Mouse (Mus musculus) G1E (cell line): Measurements from ENCODE around the gene Evi5.
A peak's percentile ranks its signal among the peaks of the same experiment; 100 is the strongest.

Source experiments
- CTCF ChIP-seq: IDR thresholded peaks from 2 replicates; pipeline ENCODE4 v1.5.1; 2012; ENCODE audit warnings: low read depth, low read length, inconsistent platforms, mixed read lengths
- TAL1 ChIP-seq: conservative IDR thresholded peaks from 2 replicates; pipeline ENCODE4 v1.6.1; 2012; ENCODE audit warnings: low read depth, low read length, inconsistent platforms, mixed read lengths

- TF ChIP-seq CTCF (no peak), TAL1 (peak; percentile 100)
Measured at GRCm38 (mm10) chr5:107759121-107759520, 115.8 kb downstream of the Evi5 start.
